Mouse (Mus musculus) kidney, adult 18-20 months (tissue): Measurements from ENCODE around the gene Acaa1a.
"Not testable (repeated sequence)": the region's sequence is repeated elsewhere in the genome, so short reads cannot be mapped to it uniquely, and the experiment has no call there.

Experiments
- DNase-seq: peaks from one replicate; pipeline ENCODE4 v3.0.0; 2021

Acaa1a gene

GRCm38 (mm10) chr9:119340212-119340580, 720 bp downstream of the Acaa1a start:
- no peak for DNase-seq

GRCm38 (mm10) chr9:119340909-119341816, 1.7 kb downstream of the Acaa1a start, which contains the start of gene Myd88:
TSS of gene Myd88 (minus strand) at chr9:119341411.
- peak; percentile 96 for DNase-seq

DNA sequence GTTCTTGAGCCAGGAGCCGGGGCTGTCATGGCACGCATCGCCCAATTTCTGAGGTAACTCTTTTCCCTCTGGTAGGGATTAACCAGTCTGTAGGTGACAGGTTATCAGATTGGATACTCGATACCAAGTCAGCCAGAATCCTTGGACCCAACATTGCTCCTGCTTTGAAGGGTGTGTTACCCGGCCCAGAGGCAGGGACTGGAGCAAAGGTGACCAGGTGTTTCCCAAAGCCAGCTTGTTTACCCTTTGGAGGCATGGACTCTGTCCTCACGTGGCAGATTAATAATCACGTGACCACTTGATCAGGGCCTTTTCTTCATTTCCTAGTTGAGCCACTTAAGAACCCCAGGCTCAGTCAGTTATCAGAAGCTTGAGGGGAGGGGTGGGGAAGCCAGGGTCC, 3.3 kb downstream of the Acaa1a start:
- DNase-seq, result no peak

GRCm38 (mm10) chr9:119346376-119346775, 6.9 kb downstream of the Acaa1a start:
- DNase-seq, result no peak

DNA sequence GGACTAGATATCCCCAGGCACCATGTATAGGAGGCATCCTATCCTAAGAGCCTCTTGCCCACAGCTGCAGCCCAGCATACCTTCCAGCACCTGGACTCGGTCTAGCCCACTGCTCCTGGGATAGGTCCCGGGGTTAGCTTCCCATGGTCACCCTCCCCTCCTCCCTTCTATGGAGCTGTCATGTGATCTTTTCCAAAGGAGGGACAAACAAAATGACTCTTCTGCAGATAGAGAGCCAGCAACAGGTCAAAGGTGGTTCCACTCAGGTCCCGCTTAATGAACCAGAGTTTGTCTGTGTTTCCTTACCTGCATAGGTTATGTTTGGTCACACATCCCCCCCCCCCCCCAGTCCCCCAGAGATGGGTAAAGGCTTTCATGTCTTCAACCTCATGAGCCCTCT, 11.1 kb downstream of the Acaa1a start:
- peak; percentile 36 for DNase-seq

DNA sequence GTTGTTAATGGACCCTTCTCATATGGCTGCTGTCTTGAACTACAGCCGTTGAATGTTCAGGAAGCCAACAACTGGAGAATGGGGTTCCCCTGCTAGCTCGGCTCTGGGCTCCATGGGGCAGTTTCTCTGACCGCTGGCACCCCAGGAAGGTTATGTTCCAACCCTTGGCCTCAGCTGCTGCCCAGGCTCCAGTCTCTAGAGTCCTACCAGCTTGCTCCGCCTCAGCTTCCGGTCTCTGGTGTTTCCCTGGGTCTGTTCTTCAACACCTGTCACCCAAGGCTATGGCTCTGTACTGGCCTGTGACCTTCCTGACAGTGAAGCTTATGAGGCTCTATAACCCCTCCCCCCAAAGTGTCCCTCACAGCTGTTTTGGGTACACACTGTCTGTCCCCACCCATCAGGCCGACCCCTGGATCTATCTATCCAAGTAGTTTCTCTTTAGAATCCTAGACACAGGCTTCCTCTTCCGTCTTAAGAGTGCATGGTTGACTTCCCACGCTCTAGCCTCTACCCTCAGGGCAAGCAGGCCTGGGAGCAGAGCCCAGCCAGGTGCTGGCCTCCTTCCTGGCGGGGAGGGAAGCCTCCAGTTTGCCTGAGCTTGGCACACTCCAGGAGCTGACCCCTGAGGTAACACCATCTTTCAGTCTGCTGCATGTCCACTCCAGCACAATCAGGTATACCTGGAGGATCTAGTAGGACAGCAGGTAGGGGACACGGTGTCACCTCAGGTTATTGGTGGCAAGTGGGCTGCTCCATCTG, 11.7 kb downstream of the Acaa1a start:
- peak; percentile 61 for DNase-seq

GRCm38 (mm10) chr9:119352060-119352459, 12.6 kb downstream of the Acaa1a start:
- DNase-seq, result peak; percentile 87

DNA sequence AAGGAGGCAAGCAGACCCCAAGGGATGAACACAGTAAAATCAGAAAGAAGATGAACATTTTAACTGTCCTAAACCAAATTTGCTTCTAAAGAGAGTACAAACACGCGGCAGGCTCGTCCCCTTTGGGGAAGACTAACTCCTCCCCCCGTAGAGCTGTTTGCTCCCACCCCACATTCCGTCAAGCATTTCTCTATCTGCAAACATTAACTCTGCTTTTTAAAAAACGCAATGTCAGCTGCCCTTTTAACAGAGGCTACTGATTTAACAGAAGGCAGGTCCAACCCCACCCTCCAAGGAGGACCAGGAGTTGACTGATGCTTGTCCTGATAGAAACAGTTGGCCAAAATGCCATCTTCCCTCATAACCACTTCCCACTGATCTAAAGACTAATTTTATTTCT, 14.4 kb downstream of the Acaa1a start:
- DNase-seq, result peak; percentile 34

GRCm38 (mm10) chr9:119355943-119356342, 16.5 kb downstream of the Acaa1a start:
- no peak for DNase-seq

GRCm38 (mm10) chr9:119357331-119358057, 18.0 kb downstream of the Acaa1a start, which contains the start of gene Xylb:
TSS of gene Xylb (plus strand) at chr9:119357381.
- peak; percentile 97 for DNase-seq

DNA sequence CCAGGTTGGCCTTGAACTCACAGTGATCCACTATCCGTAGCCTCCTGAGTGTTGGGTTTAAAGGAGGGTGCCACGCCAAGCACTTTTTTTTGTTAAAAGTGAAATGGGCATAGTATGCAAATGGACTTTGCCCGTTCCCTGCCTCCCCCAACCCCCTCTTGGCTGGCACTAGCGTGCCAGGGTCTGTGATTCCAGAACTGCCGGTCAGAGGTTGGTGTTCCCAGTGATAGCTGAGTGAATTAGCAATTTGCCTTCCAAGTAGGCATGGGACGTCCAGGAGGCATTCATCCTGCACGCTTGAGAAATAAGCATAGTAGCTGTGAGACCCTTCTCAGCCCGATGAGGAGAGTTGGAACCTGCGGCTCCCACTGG, 18.6 kb downstream of the Acaa1a start:
- DNase-seq, result peak; percentile 71

DNA sequence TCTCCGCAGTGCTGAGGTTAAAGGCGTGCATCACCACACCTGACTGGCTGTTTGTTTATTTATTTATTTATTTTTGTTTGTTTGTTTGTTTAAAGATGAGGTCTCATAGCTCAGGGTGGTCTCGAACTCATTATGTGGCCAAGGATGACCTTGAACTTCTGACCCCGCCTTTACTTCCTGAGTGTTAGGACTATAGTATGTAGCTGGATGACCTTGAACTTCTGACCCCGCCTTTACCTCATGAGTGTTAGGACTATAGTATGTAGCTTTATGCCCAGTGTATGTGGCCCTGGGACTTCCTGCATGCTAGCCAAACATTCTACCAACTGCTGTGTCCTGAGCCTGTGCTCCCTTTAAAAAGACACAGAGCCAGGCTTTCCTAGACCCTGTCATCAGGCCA, 21.9 kb downstream of the Acaa1a start:
- no peak for DNase-seq

GRCm38 (mm10) chr9:119363229-119363628, 23.8 kb downstream of the Acaa1a start:
- no peak for DNase-seq

GRCm38 (mm10) chr9:119365284-119365683, 25.8 kb downstream of the Acaa1a start, which contains the start of gene Slc22a14:
TSS of gene Slc22a14 (minus strand) at chr9:119365553.
- no peak for DNase-seq

- DNase-seq, result peak; percentile 37
These were observed 28.9 kb downstream of the Acaa1a start for GRCm38 (mm10) chr9:119368367-119368766.

GRCm38 (mm10) chr9:119370770-119371169, 31.3 kb downstream of the Acaa1a start:
- DNase-seq, result not testable (repeated sequence)

GRCm38 (mm10) chr9:119371251-119371650, 31.8 kb downstream of the Acaa1a start:
- no peak for DNase-seq

DNA sequence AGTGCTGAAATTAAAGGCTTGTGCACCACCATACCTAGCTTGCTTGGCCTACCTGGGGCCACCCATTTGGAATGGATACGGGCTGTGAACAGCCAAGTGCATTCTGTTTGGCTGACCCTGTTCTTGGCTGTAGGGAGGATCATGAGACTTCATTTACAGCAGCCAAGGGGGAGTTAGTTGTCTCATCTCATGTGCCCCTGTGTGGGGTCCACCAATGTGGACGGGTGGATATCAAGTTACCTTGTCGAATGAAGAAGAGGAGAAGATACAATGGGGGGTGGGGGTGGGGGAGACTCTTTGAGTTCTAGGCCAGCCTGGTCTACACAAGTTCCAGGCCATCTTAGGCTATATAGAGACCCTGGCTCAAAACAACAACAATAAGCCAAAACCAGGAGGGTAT, 35.5 kb downstream of the Acaa1a start:
- DNase-seq, result no peak

GRCm38 (mm10) chr9:119375556-119375955, 36.1 kb downstream of the Acaa1a start:
- no peak for DNase-seq

GRCm38 (mm10) chr9:119378231-119378630, 38.8 kb downstream of the Acaa1a start:
- DNase-seq, result no peak

- no peak for DNase-seq
These were observed 43.1 kb downstream of the Acaa1a start for GRCm38 (mm10) chr9:119382603-119383002.

DNA sequence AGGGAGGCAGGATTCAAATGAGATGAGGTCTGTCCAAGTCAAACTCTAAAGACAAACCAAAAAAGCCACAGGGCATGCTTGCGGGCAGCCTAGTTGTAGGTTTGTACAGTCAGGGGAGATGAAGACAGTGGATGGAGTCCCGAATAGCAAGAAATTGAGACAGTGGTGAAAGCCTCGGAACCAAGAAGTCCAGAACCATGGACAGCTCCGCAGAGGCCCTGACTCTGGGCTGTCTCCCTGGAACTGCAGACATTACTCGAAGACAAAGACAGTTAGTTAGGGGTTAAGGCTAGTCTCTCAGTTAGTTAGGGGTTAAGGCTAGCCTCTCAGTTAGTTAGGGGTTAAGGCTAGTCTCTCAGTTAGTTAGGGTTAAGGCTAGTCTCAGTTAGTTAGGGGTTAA, 49.5 kb downstream of the Acaa1a start:
- no peak for DNase-seq

DNA sequence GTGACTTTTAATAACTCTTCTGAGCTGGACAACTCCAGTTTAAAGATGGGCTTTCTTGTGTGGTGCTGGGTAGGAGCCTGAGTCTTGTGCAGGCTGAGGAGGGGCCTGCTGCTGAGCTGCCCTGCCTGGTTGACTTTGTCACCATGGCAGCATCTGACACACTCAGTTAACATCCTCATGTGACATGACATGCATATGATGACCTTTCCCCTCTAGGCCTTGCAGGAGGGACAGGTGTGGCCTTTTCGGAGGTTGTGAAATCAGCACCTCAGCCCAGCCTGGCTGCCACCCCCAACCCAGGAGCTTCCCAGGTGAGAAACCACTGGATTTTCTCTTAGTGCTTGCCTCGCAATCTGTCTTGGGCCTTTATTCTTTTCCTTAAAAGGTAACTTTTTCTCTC, 50.7 kb downstream of the Acaa1a start:
- no peak for DNase-seq
